Mouse (Mus musculus) intestine, postnatal 0 days (tissue): Measurements from ENCODE around the gene Rasgrf2. TPM values are rescaled to one million over a fixed set of nuclear protein-coding genes. Genes with fewer than 3 reads are reported as not detected.

Experiments used
- ATAC-seq: fragments of 200-750 bp; cut with Nextera tagmentation; 2 replicates; pipeline ENCODE4 v1.8.0; 2017; ENCODE audit warnings: mild to moderate bottlenecking, moderate TSS enrichment, moderate library complexity
- H3K27ac ChIP-seq: fragments of 300-500 bp; sonication (generic); 2 replicates; pipeline ENCODE4 v1.5.1; 2014; ENCODE audit warnings: mild to moderate bottlenecking, low read depth, low read length, moderate library complexity
- H3K27me3 ChIP-seq: fragments of 300-500 bp; sonication (generic); replicated peaks from 2 replicates; pipeline ENCODE4 v1.6.1; 2014; ENCODE audit warnings: low read length, mixed read lengths; ENCODE audit not compliant: control insufficient read depth, insufficient read depth
- H3K36me3 ChIP-seq: fragments of 300-500 bp; sonication (generic); 2 replicates; pipeline ENCODE4 v1.6.1; 2014; ENCODE audit warnings: mild to moderate bottlenecking, moderate library complexity; ENCODE audit not compliant: control insufficient read depth, insufficient read depth
- H3K4me1 ChIP-seq: fragments of 300-500 bp; sonication (generic); replicated peaks from 2 replicates; pipeline ENCODE4 v1.6.1; 2014; ENCODE audit warnings: antibody characterized with exemption, low read length, mixed read lengths; ENCODE audit not compliant: control insufficient read depth, insufficient read depth
- H3K4me2 ChIP-seq: fragments of 300-500 bp; sonication (generic); replicated peaks from 2 replicates; pipeline ENCODE4 v1.6.1; 2014; ENCODE audit warnings: low read depth, mild to moderate bottlenecking, moderate library complexity
- H3K4me3 ChIP-seq: fragments of 300-500 bp; sonication (generic); 2 replicates; pipeline ENCODE4 v1.5.1; 2014; ENCODE audit warnings: low read depth, low read length
- H3K9ac ChIP-seq: fragments of 300-500 bp; sonication (generic); 2 replicates; pipeline ENCODE4 v1.6.1; 2014; ENCODE audit warnings: mild to moderate bottlenecking, low read depth, low read length
- H3K9me3 ChIP-seq: fragments of 300-500 bp; sonication (generic); 2 replicates; pipeline ENCODE4 v1.6.1; 2016; ENCODE audit warnings: mixed run types; ENCODE audit not compliant: control insufficient read depth
- CTCF ChIP-seq: sonication (generic); IDR thresholded peaks from 2 replicates; pipeline ENCODE4 v1.5.1; 2016; ENCODE audit warnings: low read depth, mild to moderate bottlenecking, control low read depth, antibody characterized with exemption, moderate library complexity
- WGBS: fragments of 180-500 bp; shearing (Covaris S2); extraction: QIAGEN DNeasy Blood & Tissue Kit; methylation state at CpG from one replicate; pipeline ENCODE4 v1.1.7; 2014; 5-methylcytosine and 5-hydroxymethylcytosine counted together
- polyA plus RNA-seq: library from polyadenylated mRNA; unstranded; fragments of >200 nt; fragmentation: Nextera tagmentation; extraction: Ambion mirVana; gene quantifications from 2 replicates; pipeline ENCODE4 v1.2.1, GENCODE M21; 2015

The Rasgrf2 gene
- polyA plus RNA-seq, 1 experiment from 2014 or later, result 2.9 TPM

DNA sequence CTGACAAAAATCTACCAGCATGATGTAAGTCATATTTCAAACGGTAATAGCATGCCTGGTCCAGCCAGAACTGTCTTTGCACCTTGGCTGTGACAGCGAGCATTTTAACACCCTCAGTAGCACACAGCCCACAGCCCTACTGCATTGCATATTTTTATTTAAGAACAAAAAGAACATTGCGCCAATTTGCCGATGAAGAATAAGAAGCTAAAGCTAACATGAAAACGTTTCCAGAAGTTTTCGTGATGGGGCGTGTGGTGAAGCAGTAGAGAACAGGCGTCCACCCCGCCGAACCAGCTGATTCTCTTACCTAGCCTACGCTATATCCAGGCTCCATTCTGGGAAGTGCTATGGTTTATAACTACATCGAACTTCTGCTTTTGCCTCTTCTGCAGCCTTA is 77.7 kb downstream of the Rasgrf2 start:
- TF ChIP-seq CTCF, result no peak
- H3K9ac ChIP-seq, result no peak overlapping the region
- H3K4me3 ChIP-seq, result no peak overlapping the region
- H3K36me3 ChIP-seq, result no peaks in the 10 kb centered on the region
- H3K4me2 ChIP-seq, result no peak overlapping the region
- WGBS, result 92% methylated on average over 12 of the region's 12 CpGs
- H3K4me1 ChIP-seq, result no peaks in the 10 kb centered on the region
- no peaks in the 10 kb centered on the region for H3K9me3 ChIP-seq
- no peak overlapping the region for H3K27ac ChIP-seq
- ATAC-seq, result no peak
- H3K27me3 ChIP-seq, result no peaks in the 10 kb centered on the region

DNA sequence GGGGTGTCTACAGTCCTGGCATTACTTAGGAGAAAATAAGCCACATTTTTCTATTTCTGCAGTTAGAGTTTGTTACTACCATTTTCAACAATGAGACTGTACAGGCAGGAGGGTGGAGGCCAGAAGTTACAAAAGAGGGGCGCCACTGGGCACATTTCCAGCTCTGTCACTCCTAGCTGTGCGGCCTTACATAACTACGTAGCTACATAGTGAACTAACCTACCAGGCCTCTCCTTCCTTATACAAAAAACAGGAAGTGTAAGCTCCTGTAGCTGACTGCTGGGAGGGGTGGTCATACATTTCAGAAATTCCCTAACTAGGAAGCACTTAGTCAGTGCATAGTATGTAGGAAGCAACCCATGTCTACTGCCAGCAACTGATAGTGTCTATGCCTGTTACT is 78.5 kb downstream of the Rasgrf2 start:
- Histone ChIP-seq H3K27ac (no peak overlapping the region), H3K4me1 (no peaks in the 10 kb centered on the region), H3K4me2 (no peak overlapping the region), H3K9me3 (no peaks in the 10 kb centered on the region), H3K4me3 (no peak overlapping the region), H3K9ac (no peak overlapping the region), H3K27me3 (no peaks in the 10 kb centered on the region), H3K36me3 (no peaks in the 10 kb centered on the region)
- WGBS, result 79% methylated on average over 3 of the region's 3 CpGs
- TF ChIP-seq CTCF, result no peak
- ATAC-seq, result no peak

DNA sequence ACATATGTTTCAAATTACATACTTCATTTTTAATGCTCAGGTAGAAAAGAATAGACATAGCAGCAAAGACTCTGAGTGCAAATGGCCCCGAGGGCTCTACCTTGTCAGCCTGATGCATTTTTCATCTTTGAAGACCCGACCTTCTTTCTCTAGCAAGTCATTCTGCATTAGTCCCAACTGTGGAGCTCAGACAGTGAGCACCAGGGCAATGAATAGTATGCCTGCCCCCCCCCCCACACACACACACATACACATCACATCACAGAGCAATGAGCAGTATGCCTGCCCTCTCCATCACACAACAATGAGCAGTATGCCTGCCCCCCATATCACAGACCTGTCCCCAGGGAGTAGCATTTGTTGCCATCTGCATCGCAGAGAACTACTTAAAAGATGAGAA is 80.2 kb downstream of the Rasgrf2 start:
- Histone ChIP-seq H3K4me3 (no peak overlapping the region), H3K36me3 (no peaks in the 10 kb centered on the region), H3K27ac (no peak overlapping the region), H3K9ac (no peak overlapping the region), H3K9me3 (no peaks in the 10 kb centered on the region), H3K4me1 (no peaks in the 10 kb centered on the region), H3K27me3 (no peaks in the 10 kb centered on the region), H3K4me2 (no peak overlapping the region)
- TF ChIP-seq CTCF, result no peak
- WGBS, result 86% methylated on average over 3 of the region's 3 CpGs
- ATAC-seq, result no peak

DNA sequence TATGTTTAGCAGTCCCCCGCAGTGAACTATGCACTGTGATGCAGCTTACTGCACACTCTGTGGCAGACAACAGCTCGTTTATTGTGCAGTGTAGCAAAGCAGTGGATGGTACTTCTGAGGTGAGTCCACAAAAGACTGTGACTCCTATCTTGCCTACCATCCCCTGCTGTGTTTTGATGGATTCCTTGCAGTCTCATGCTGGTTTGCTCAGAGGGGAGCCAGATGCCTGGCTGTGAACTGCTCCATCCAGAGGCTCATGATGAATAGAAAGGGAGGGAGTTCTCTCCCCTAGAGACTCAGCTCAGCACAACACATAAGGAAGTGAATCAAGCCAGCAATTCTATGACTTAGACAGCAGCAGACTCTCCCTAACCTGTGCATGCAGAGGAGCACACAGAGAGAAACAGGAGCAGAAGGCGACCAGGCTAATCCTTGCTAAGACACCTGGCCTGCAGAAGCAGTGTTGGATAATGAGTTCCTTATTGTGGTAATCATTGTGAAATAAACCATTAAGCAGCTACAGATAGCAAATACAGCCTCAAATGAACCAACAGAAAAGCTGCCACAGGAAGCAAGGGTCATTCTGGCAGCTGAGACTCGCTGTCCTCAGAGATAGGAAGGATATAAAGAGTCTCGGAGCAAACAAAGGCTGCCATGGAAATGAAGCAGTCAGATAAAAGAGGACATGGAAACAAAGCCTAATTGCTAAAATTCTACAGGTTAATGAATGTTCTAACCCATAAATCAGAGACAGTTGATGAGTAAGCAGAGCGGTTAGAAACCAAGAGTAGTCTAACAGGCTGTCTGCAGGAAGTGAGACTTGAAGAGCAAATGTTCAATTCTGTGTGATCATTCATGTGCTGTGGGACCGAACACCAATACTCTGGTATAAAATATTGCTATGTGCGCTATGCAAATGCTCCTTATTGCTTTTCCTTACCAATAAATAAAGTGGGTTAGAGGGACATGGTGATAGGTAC is 89.6 kb downstream of the Rasgrf2 start:
- WGBS, result 27% methylated on average over 8 of the region's 8 CpGs
- Histone ChIP-seq H3K27me3 (no peaks in the 10 kb centered on the region), H3K36me3 (no peaks in the 10 kb centered on the region), H3K4me2 (peak overlapping the region; percentile 35), H3K9ac (no peak overlapping the region), H3K4me1 (peaks cover 14% of the 10 kb centered on the region; the same call in 1 of the 2 replicates), H3K9me3 (no peaks in the 10 kb centered on the region), H3K4me3 (no peak overlapping the region), H3K27ac (peak overlapping the region; percentile 60)
- peak; percentile 95 for ATAC-seq
- TF ChIP-seq CTCF, result no peak

DNA sequence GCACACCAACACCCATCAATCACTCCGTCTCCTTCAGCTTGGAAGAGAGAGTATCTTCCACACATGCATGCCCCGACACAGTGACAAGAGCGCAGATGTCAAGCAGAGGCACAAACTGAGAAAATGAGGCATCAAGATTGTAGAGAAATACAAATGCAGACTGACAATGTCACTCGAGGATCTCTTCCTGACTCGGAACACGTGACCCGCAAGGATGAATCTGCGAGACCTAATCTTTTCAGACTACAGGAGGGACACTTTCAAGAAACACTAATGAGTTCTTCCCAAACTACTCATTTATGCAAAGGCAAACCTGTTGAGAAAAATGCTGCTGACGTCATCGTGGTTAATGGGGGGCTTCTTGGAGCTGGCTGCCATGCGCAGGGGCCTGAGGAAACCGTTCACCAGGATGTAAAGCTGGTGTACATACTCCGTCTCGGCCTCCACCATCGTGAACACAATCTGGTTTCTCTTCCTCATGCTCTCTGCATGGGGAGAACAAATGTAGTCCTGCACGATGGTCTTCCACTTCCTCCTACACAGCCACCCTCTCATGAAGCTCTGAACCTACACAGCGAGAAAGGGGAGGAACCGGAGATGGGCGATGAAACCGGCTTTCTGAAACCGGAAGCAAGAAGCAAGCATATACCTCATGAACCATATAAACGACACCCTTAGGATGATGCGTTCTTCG is 100.9 kb downstream of the Rasgrf2 start:
- no peak overlapping the region for H3K4me3 ChIP-seq
- no peak for TF ChIP-seq CTCF
- no peak for ATAC-seq
- no peak overlapping the region for H3K9ac ChIP-seq
- H3K36me3 ChIP-seq, result peaks cover 3% of the 10 kb centered on the region; the same call in 1 of the 2 replicates
- no peaks in the 10 kb centered on the region for H3K9me3 ChIP-seq
- H3K4me1 ChIP-seq, result no peaks in the 10 kb centered on the region
- H3K27me3 ChIP-seq, result no peaks in the 10 kb centered on the region
- H3K27ac ChIP-seq, result no peak overlapping the region
- 93% methylated on average over 24 of the region's 24 CpGs for WGBS
- H3K4me2 ChIP-seq, result no peak overlapping the region

DNA sequence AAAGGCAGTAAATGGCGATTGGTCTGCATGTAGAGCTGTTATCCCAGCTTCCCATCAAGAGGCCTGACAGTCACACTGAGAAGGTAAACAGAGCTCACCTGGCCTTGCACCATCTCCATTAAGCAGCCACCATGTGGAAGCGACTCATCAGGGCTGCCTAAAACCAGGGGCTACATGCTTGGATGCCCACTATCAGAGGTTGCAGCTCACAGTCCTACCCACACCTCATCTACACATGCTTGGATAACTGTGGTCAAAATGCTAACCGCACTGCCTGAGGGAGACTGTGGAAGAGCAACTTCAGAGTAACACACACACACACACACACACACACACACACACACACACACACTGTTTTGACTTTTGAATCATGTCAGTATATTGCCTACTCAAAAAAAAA is 101.8 kb downstream of the Rasgrf2 start:
- H3K27ac ChIP-seq, result no peak overlapping the region
- no peaks in the 10 kb centered on the region for H3K9me3 ChIP-seq
- no peaks in the 10 kb centered on the region for H3K4me1 ChIP-seq
- H3K9ac ChIP-seq, result no peak overlapping the region
- no peak overlapping the region for H3K4me3 ChIP-seq
- TF ChIP-seq CTCF, result no peak
- H3K27me3 ChIP-seq, result no peaks in the 10 kb centered on the region
- H3K4me2 ChIP-seq, result no peak overlapping the region
- no peak for ATAC-seq
- peaks cover 3% of the 10 kb centered on the region; the same call in 1 of the 2 replicates for H3K36me3 ChIP-seq
- 78% methylated on average over 3 of the region's 3 CpGs for WGBS
